Mouse (Mus musculus) embryonic facial prominence, embryonic 14.5 days (tissue): ENCODE measurements around the gene Mettl2. TPM values are rescaled to one million over a fixed set of nuclear protein-coding genes. Genes with fewer than 3 reads are reported as not detected.

Experiments
- ATAC-seq: fragments of 200-750 bp; cut with Nextera tagmentation; 2 replicates; pipeline ENCODE4 v1.8.0; 2017; ENCODE audit warnings: low read depth, moderate number of reproducible peaks, moderate TSS enrichment
- DNase-seq: peaks from one replicate; pipeline ENCODE4 v3.0.0-alpha.2; 2015; ENCODE audit warnings: low spot score
- H3K27ac ChIP-seq: fragments of 300-500 bp; sonication (generic); replicated peaks from 2 replicates; pipeline ENCODE4 v1.5.1; 2014; ENCODE audit warnings: low read depth, mild to moderate bottlenecking, low read length, moderate library complexity
- H3K27me3 ChIP-seq: fragments of 300-500 bp; sonication (generic); replicated peaks from 2 replicates; pipeline ENCODE4 v1.6.1; 2014; ENCODE audit warnings: low read length; ENCODE audit not compliant: control insufficient read depth, insufficient read depth
- H3K36me3 ChIP-seq: fragments of 300-500 bp; sonication (generic); 2 replicates; pipeline ENCODE4 v1.6.1; 2014; ENCODE audit warnings: low read length, mixed read lengths; ENCODE audit not compliant: control insufficient read depth, insufficient read depth
- H3K4me1 ChIP-seq: fragments of 300-500 bp; sonication (generic); 2 replicates; pipeline ENCODE4 v1.6.1; 2014; ENCODE audit warnings: antibody characterized with exemption, low read length; ENCODE audit not compliant: control insufficient read depth, insufficient read depth
- H3K4me2 ChIP-seq: fragments of 300-500 bp; sonication (generic); 2 replicates; pipeline ENCODE4 v1.6.1; 2014; ENCODE audit warnings: low read depth, mild to moderate bottlenecking, low read length, moderate library complexity, mixed read lengths
- H3K4me3 ChIP-seq: fragments of 300-500 bp; sonication (generic); 2 replicates; pipeline ENCODE4 v1.5.1; 2014; ENCODE audit warnings: low read depth, mild to moderate bottlenecking, low read length
- H3K9ac ChIP-seq: fragments of 300-500 bp; sonication (generic); 2 replicates; pipeline ENCODE4 v1.6.1; 2014; ENCODE audit warnings: low read depth, mild to moderate bottlenecking, low read length, moderate library complexity, mixed read lengths
- H3K9me3 ChIP-seq: fragments of 300-500 bp; sonication (generic); 2 replicates; pipeline ENCODE4 v1.6.1; 2016; ENCODE audit warnings: low read length; ENCODE audit not compliant: control insufficient read depth
- WGBS: fragments of 180-500 bp; shearing (Covaris S2); extraction: QIAGEN DNeasy Blood & Tissue Kit; methylation state at CpG from one replicate; pipeline ENCODE4 v1.1.7; 2014; 5-methylcytosine and 5-hydroxymethylcytosine counted together
- polyA plus RNA-seq: library from polyadenylated mRNA; unstranded; fragments of >200 nt; fragmentation: Nextera tagmentation; extraction: Ambion mirVana; gene quantifications from 2 replicates; pipeline ENCODE4 v1.2.1, GENCODE M21; 2014

Gene Mettl2
- polyA plus RNA-seq, 1 experiment from 2014 or later, result 25.5 TPM

DNA sequence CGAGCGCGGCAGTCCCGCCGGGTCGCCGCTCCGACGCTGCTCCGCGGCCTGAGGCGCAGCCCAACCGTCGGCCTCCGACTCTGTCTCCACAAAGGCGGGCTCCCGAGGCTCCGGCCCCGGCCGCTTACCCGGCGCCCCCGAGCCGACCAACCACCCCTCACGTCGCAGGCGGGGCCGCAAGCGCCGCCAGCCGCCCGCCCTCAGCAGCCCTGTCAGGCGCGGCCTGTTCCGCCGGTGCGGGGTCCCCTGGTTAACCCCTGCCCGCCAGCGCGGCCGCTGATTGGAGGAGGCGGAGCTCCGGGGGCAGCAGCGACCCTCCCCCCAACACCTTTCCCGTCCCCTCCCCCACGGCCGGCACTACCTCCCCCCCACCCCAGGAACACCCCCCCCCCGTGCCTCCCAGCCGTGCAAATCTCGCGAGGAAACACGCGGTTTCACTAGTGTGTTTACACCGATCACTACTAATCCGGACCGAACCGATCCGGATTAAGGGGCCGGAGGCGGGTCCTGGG is 55.0 kb downstream of the Mettl2 start:
- Histone ChIP-seq H3K27ac (peak overlapping the region; percentile 94), H3K9me3 (no peaks in the 10 kb centered on the region), H3K4me2 (peak overlapping the region; percentile 90), H3K4me1 (peaks cover 12% of the 10 kb centered on the region; the same call in 1 of the 2 replicates), H3K36me3 (peaks cover 26% of the 10 kb centered on the region), H3K9ac (peak overlapping the region; percentile 99), H3K4me3 (peak overlapping the region; percentile 94), H3K27me3 (no peaks in the 10 kb centered on the region)
- ATAC-seq, result peak; percentile 98
- 0% methylated on average over 10 of the region's 60 CpGs for WGBS
- peak; percentile 97 for DNase-seq

DNA sequence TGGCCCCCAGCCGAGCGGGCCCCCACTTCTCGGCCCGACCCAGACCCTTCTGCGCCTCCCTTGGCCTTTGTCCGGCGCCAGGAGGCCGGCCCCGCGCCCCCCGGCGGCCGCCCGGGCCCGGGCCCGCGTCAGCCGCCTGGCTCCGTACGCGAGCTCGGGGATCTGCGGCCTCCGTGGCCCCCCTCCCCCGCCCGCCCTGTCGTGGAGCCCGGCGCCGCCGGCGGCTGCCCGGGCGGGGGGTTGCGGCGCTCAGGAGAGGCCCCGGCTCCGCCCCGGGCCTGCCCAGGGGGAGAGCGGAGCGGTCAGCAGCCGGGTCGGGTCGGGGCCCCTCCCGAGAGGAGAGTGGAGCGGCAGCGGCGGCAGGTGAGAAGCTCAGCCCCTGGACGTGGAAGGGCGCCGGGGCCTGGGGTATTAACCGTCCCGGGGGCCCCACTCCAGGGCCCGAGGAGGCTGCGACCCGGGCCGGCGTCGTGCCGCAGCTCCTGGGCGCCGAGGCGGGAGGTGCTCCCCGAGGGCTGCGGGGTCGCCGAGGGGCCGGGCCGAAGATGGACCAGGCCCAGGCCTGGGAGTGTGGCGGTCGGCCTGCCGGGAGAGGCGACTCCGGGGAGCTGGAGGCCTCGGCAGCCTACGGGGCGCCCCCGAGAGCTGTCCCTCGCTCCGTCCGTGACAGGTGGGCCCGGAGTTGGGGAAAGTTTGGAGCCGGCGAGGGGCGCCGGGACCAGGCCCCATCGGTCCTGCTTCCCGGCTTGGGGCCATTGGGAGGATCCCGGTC is 55.6 kb downstream of the Mettl2 start:
- ATAC-seq, result peak; percentile 64

GRCm38 (mm10) chr11:105182461-105182855 is 56.2 kb downstream of the Mettl2 start:
- Histone ChIP-seq H3K4me3 (peak overlapping the region; percentile 94), H3K27me3 (no peaks in the 10 kb centered on the region), H3K4me2 (peak overlapping the region; percentile 68), H3K9ac (peak overlapping the region; percentile 99), H3K9me3 (no peaks in the 10 kb centered on the region), H3K27ac (peak overlapping the region; percentile 94), H3K36me3 (peaks cover 30% of the 10 kb centered on the region), H3K4me1 (peaks cover 12% of the 10 kb centered on the region; the same call in 1 of the 2 replicates)
- ATAC-seq, result no peak
- no peak for DNase-seq
- WGBS, result 3% methylated on average over 4 of the region's 4 CpGs

More for the DNA sequence above, 55.6 kb downstream of the Mettl2 start:
- Histone ChIP-seq H3K4me2 (peak overlapping the region; percentile 68), H3K27me3 (no peaks in the 10 kb centered on the region), H3K27ac (peak overlapping the region; percentile 94), H3K36me3 (peaks cover 28% of the 10 kb centered on the region), H3K4me3 (peak overlapping the region; percentile 94), H3K9ac (peak overlapping the region; percentile 99), H3K4me1 (peaks cover 12% of the 10 kb centered on the region; the same call in 1 of the 2 replicates), H3K9me3 (no peaks in the 10 kb centered on the region)
- WGBS, result 13% methylated on average over 29 of the region's 89 CpGs
- peak; percentile 20 for DNase-seq

DNA sequence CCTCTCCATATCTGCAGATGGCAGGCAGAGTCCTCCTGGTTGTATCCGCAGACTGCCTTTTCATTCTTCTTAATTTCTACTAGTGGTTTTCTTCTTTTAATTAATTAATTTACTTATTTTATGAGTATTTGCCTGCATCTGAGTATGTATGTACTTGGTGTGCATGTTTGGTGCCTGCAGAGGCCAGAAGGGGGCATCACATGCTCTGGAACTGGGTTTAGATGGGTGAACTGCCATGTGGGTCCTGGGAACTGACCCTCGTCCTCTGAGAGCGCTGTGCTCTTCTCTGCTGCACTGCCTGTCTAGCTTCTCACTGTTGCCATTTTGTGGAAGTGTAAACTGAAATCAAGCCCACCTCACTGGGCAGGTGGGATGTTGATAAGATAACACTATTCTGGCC is 58.5 kb downstream of the Mettl2 start:
- peaks cover 9% of the 10 kb centered on the region; the same call in 1 of the 2 replicates for H3K4me1 ChIP-seq
- no peaks in the 10 kb centered on the region for H3K27me3 ChIP-seq
- no peaks in the 10 kb centered on the region for H3K9me3 ChIP-seq
- no peak overlapping the region for H3K9ac ChIP-seq
- no peak overlapping the region for H3K4me3 ChIP-seq
- DNase-seq (no peak), ATAC-seq (no peak)
- no peak overlapping the region for H3K4me2 ChIP-seq
- 90% methylated on average over 3 of the region's 3 CpGs for WGBS
- H3K36me3 ChIP-seq, result peaks cover 31% of the 10 kb centered on the region
- no peak overlapping the region for H3K27ac ChIP-seq

Other genes with a start within 250 kb of the Mettl2 start
- not detected in 2 replicates for gene Efcab3, start 62.8 kb upstream of the Mettl2 start, polyA plus RNA-seq
- not detected in 2 replicates for gene Gm10842, start 20.5 kb downstream of the Mettl2 start, polyA plus RNA-seq
- 26.3 and 30.4 TPM in 2 replicates for gene Tlk2, start 52.4 kb downstream of the Mettl2 start, polyA plus RNA-seq
- 23.9 and 27.3 TPM in 2 replicates for gene Mrc2, start 166.2 kb downstream of the Mettl2 start, polyA plus RNA-seq